Mouse (Mus musculus) cerebellum, adult 2 months (tissue): ENCODE results near the gene Wfdc1. TPM values are rescaled to one million over a fixed set of nuclear protein-coding genes. Genes with fewer than 3 reads are reported as not detected.

Experiments used
- DNase-seq, 2 experiments: peaks; one replicate each; pipeline ENCODE4 v3.0.0; 2021
- H3K27ac ChIP-seq: fragments of 200-500 bp; 2 replicates; pipeline ENCODE4 v1.5.1; 2012; ENCODE audit warnings: low read length, control low read depth, inconsistent platforms; ENCODE audit not compliant: insufficient read depth
- H3K27me3 ChIP-seq: fragments of 200-500 bp; 2 replicates; pipeline ENCODE4 v1.6.1; 2012; ENCODE audit warnings: inconsistent platforms, mild to moderate bottlenecking, low read length, moderate library complexity; ENCODE audit not compliant: control insufficient read depth, insufficient read depth
- H3K4me1 ChIP-seq: fragments of 200-500 bp; 2 replicates; pipeline ENCODE4 v1.6.1; 2011; ENCODE audit warnings: low read length; ENCODE audit not compliant: control insufficient read depth, insufficient read depth
- H3K4me3 ChIP-seq: fragments of 200-500 bp; replicated peaks from 2 replicates; pipeline ENCODE3; 2011; ENCODE audit warnings: mild to moderate bottlenecking, low read depth, low read length, control low read depth; ENCODE audit not compliant: insufficient read depth
- CTCF ChIP-seq: fragments of 200-500 bp; IDR thresholded peaks from 2 replicates; pipeline ENCODE4 v1.5.1; 2011; ENCODE audit warnings: low read depth, mild to moderate bottlenecking, control low read depth, low read length, moderate library complexity, borderline replicate concordance; ENCODE audit not compliant: insufficient read depth
- POLR2A ChIP-seq: fragments of 200-500 bp; IDR thresholded peaks from 2 replicates; pipeline ENCODE4 v1.6.1; 2011; ENCODE audit warnings: low read length, control low read depth, borderline replicate concordance; ENCODE audit not compliant: insufficient read depth
- WGBS: fragments of 180-500 bp; shearing (Covaris S2); methylation state at CpG from one replicate; pipeline ENCODE4 v1.1.7; 2018; 5-methylcytosine and 5-hydroxymethylcytosine counted together
- polyA plus RNA-seq: library from polyadenylated mRNA; depleted of rRNA; stranded (reverse); fragments of >200 nt; gene quantifications from 2 replicates; pipeline ENCODE4 v1.2.3, GENCODE M21; 2012

Gene Wfdc1
- polyA plus RNA-seq, 1 experiment: 19.3 TPM

DNA sequence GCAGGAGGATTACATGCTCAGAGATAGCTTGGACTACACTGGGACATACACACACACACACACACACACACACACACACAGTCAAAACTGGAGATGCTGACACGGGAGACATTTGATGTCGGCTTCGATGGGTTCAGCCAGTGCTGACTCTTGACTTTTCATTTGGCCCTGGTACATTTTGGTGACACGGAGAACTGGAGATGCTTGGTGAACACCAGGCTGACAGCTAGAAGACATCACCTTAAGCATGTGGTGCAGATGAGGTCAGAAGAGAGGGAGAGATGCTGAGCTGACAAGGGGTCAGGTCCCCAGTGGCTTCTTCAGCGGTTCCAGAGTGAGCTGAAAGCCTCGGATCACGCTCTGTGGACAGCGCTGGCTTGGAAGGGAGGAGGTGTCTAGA lies 43.1 kb upstream of the Wfdc1 start:
- no peak overlapping the region for H3K27ac ChIP-seq
- H3K4me1 ChIP-seq: no peaks in the 10 kb centered on the region
- no peaks in the 10 kb centered on the region for H3K27me3 ChIP-seq
- 79% methylated on average over 8 of the region's 8 CpGs for WGBS
- no peak overlapping the region for H3K4me3 ChIP-seq
- DNase-seq: no peak
- TF ChIP-seq POLR2A (no peak), CTCF (no peak)

DNA sequence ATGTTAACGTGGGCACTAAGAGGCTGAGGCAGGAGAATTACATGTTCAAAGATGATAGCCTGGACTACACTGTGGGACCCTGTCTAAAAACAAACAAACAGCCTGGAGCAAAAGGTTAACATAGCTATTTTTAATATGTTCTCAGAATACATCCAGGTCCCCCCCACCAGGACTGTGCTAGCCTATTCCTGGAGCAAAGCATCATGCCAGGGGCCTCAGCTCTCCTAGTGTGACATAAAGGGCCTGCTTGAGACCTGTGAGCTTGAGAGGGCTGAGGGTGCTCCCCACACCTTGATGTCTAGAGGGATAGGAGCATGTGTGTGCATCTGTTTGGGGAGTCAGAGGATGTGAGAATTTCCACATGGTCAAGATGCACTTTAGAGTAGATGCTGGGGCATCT lies 42.4 kb upstream of the Wfdc1 start:
- H3K4me3 ChIP-seq: no peak overlapping the region
- H3K27ac ChIP-seq: no peak overlapping the region
- H3K27me3 ChIP-seq: no peaks in the 10 kb centered on the region
- WGBS: 83% methylated on average over 1 of the region's 1 CpGs
- no peak for DNase-seq
- no peak for TF ChIP-seq POLR2A
- no peak for TF ChIP-seq CTCF
- H3K4me1 ChIP-seq: no peaks in the 10 kb centered on the region

DNA sequence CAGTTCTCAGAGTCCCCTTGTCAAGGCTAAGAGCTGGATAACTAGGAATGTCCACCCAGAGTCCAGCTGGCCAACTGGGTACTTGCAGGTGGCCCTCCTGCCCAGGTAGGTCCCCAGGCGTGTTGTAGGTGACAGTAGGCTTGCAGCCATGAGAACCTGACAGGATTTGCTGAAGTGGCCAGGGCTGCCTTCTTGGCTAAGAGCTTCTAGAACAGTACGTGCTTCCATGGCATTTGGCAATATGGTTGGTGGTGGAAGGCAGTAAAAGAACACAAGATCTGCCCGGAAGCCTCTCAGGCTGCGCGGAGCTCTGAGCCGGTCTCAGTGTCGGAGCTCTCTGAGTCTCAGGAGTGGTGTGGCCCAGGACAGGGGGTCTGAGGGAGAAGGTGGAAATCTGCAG lies 41.2 kb upstream of the Wfdc1 start:
- Histone ChIP-seq H3K4me1 (no peaks in the 10 kb centered on the region), H3K4me3 (no peak overlapping the region), H3K27ac (no peak overlapping the region), H3K27me3 (no peaks in the 10 kb centered on the region)
- WGBS: 85% methylated on average over 7 of the region's 7 CpGs
- no peak for DNase-seq
- TF ChIP-seq POLR2A (no peak), CTCF (no peak)

DNA sequence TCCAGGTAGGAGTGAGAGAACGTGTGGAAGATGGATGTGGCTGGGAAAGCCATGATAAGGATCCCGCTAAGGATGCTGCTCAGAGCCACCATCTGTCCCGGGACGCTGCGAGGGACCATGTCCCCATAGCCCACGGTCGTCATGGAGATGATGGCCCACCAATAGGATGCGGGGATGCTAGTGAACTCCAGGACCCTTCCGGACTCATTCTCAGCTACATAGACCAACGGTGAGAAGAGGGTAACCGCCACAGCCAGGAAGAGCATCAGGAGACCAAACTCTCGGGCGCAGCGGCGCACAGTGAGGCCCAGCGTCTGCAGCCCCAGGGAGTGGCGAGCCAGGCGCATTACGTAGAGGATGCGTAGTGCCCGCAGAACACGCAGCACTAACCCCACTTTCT lies 40.4 kb upstream of the Wfdc1 start:
- TF ChIP-seq POLR2A (no peak), CTCF (no peak)
- WGBS: 72% methylated on average over 22 of the region's 22 CpGs
- Histone ChIP-seq H3K4me1 (no peaks in the 10 kb centered on the region), H3K27me3 (no peaks in the 10 kb centered on the region), H3K27ac (no peak overlapping the region), H3K4me3 (no peak overlapping the region)
- no peak for DNase-seq

DNA sequence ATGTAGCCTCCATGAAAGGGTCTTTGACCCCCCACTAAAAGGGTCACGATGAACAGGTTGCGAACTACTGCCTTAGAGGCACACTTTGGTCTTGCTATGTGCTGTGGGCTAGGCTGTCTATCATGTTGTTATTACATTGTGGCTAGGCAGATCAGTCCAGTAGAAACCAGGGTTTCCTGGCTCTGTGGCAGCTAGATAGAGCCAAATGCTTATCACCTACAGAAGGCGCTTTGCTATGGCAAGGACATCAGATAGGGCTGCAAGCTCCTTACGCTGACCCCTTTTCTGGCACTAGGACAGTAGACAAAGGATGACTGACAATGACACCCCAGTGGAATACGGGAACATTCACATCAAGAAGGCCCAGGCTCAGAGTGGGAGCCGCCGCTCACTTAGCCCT lies 39.0 kb upstream of the Wfdc1 start:
- 90% methylated on average over 7 of the region's 7 CpGs for WGBS
- DNase-seq: no peak
- no peaks in the 10 kb centered on the region for H3K4me1 ChIP-seq
- H3K27ac ChIP-seq: no peak overlapping the region
- H3K4me3 ChIP-seq: no peak overlapping the region
- TF ChIP-seq POLR2A (no peak), CTCF (no peak)
- no peaks in the 10 kb centered on the region; the same call in 1 of the 2 replicates for H3K27me3 ChIP-seq

DNA sequence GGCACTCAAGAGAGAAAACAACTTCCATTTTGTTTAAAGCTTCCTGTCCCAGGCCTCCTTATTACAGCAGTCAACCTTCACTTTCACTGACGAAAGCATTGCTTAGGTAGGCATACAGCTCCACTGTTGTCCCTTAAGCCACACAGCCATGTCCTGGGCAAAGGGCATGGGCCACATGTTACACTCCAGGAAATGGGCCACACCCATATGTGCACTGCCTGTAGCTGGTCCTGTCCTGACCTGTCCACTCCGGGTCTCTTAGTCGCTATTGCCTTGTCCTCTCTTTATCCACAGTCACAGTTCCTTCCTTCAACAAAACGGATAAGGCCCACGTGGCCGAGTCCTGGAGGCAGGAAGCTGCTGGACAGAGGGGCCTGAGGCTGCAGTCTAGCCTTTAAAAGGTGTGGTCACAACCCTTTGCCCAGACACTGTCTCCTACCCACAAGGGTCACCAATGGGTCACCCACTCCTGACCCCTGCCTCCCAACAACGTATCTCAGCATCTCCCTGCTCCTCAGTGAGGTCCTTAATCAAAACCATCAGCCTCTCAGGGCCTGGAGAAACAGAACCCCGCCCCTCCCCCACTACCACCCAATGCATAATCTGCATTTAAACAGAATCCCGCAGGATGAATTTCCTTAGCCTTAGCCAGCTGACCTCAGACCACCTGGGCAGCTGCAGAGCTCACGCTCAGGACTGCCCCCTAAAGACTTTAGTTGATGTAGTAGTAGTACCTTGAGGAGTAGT lies 38.4 kb upstream of the Wfdc1 start:
- DNase-seq: no peak
- no peak for TF ChIP-seq POLR2A
- no peak for TF ChIP-seq CTCF
- Histone ChIP-seq H3K27me3 (no peaks in the 10 kb centered on the region; the same call in 1 of the 2 replicates), H3K27ac (no peak overlapping the region), H3K4me3 (no peak overlapping the region), H3K4me1 (no peaks in the 10 kb centered on the region)
- 60% methylated on average over 10 of the region's 10 CpGs for WGBS

DNA sequence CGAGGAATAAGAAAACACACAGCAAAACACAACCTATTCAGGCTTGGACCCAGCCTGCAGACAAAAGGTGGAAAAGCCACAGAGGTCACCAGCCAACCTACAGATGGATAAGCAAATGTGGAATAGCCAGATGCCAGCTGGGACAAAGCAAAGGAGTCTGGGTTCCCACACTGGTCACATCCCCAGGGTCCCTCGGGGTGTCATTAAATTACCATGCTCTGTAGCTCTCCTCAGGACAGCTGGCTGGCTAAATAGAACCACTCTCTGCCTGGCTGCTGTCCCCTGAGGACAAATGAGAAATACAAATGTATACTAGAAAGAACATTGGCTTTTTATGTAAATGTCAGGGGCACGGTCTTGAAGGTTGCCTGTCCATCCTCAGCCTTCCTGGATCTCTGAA lies 35.3 kb upstream of the Wfdc1 start:
- no peaks in the 10 kb centered on the region for H3K4me1 ChIP-seq
- no peaks in the 10 kb centered on the region; the same call in 1 of the 2 replicates for H3K27me3 ChIP-seq
- no peak for DNase-seq
- TF ChIP-seq CTCF (no peak), POLR2A (no peak)
- H3K27ac ChIP-seq: no peak overlapping the region
- 36% methylated on average over 3 of the region's 3 CpGs for WGBS
- no peak overlapping the region for H3K4me3 ChIP-seq

DNA sequence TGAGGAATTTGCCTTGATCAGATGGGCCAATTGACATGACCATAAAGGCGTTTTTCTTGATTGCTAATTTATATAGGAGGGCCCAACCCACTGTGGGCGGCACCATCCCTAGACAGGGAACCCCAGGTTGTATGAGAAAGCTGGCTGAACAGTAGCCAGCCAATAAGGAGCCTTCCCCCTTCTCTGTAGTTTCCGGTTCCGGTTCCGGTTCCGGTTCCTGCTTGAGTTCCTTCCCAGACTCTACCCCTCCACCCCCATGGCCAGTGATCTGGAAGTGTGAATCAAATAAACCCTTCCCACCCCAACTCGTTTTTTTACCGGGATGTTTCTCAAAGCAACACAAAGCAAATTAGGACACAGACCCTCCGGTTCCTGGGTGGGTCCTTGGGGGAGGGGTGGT lies 33.9 kb upstream of the Wfdc1 start:
- Histone ChIP-seq H3K4me3 (no peak overlapping the region), H3K27me3 (no peaks in the 10 kb centered on the region; the same call in 1 of the 2 replicates), H3K4me1 (no peaks in the 10 kb centered on the region), H3K27ac (no peak overlapping the region)
- no peak for DNase-seq
- 89% methylated on average over 9 of the region's 9 CpGs for WGBS
- TF ChIP-seq CTCF (no peak), POLR2A (no peak)
